Mouse (Mus musculus) ovary, postnatal 36 days (tissue): ENCODE results near the gene Npm3.
A peak's percentile ranks its signal among the peaks of the same experiment; 100 is the strongest.

Source experiments
- DNase-seq: peaks from one replicate; pipeline ENCODE4 v3.0.0; 2022; ENCODE audit warnings: low spot score, mixed read lengths

Gene Npm3

GRCm38 (mm10) chr19:45753551-45753950 lies 4.2 kb upstream of the Npm3 start:
- no peak for DNase-seq

- DNase-seq, result no peak
Measured at GRCm38 (mm10) chr19:45751881-45752280, 2.5 kb upstream of the Npm3 start.

- DNase-seq, result no peak
Measured at GRCm38 (mm10) chr19:45748691-45749242, 624 bp downstream of the Npm3 start.

- DNase-seq, result no peak
Measured at GRCm38 (mm10) chr19:45748206-45748605, 1.2 kb downstream of the Npm3 start.

- peak; percentile 82 for DNase-seq
Measured at GRCm38 (mm10) chr19:45747028-45747867, 2.1 kb downstream of the Npm3 start.

- DNase-seq, result peak; percentile 70
Measured at GRCm38 (mm10) chr19:45746153-45747020, 3.0 kb downstream of the Npm3 start.

- DNase-seq, result no peak
Measured at GRCm38 (mm10) chr19:45745344-45746152, 3.8 kb downstream of the Npm3 start.

GRCm38 (mm10) chr19:45743619-45744018 lies 5.8 kb downstream of the Npm3 start:
- no peak for DNase-seq

- no peak for DNase-seq
Measured at GRCm38 (mm10) chr19:45742984-45743575, 6.3 kb downstream of the Npm3 start.

GRCm38 (mm10) chr19:45742218-45742983 lies 7.0 kb downstream of the Npm3 start, which contains the start of gene Fgf8:
Fgf8 (minus strand) TSS chr19:45742915.
- DNase-seq, result no peak

GRCm38 (mm10) chr19:45741431-45742217 lies 7.8 kb downstream of the Npm3 start:
- no peak for DNase-seq

- no peak for DNase-seq
Measured at GRCm38 (mm10) chr19:45740817-45741216, 8.6 kb downstream of the Npm3 start.

GRCm38 (mm10) chr19:45740233-45740632 lies 9.2 kb downstream of the Npm3 start:
- no peak for DNase-seq

- DNase-seq, result no peak
Measured at GRCm38 (mm10) chr19:45738521-45738920, 10.9 kb downstream of the Npm3 start.

GRCm38 (mm10) chr19:45737846-45738484 lies 11.4 kb downstream of the Npm3 start:
- DNase-seq, result no peak

- no peak for DNase-seq
Measured at GRCm38 (mm10) chr19:45737208-45737845, 12.1 kb downstream of the Npm3 start.

GRCm38 (mm10) chr19:45736855-45737207 lies 12.6 kb downstream of the Npm3 start:
- peak; percentile 59 for DNase-seq

- DNase-seq, result no peak
Measured at GRCm38 (mm10) chr19:45736241-45736640, 13.2 kb downstream of the Npm3 start.

- no peak for DNase-seq
Measured at GRCm38 (mm10) chr19:45734762-45735161, 14.6 kb downstream of the Npm3 start.
